Mouse (Mus musculus) neural tube, embryonic 12.5 days (tissue): Measurements from ENCODE around the gene Bcl2l12. TPM values are rescaled to one million over a fixed set of nuclear protein-coding genes. Genes with fewer than 3 reads are reported as not detected.

ENCODE experiments used
- ATAC-seq: fragments of 200-750 bp; cut with Nextera tagmentation; 2 replicates; pipeline ENCODE4 v1.8.0; 2017; ENCODE audit warnings: low read depth, mild to moderate bottlenecking, moderate TSS enrichment, moderate library complexity; ENCODE audit not compliant: low FRiP score
- H3K27ac ChIP-seq: fragments of 300-500 bp; sonication (generic); 2 replicates; pipeline ENCODE4 v1.5.1; 2016
- H3K27me3 ChIP-seq: fragments of 300-500 bp; sonication (generic); replicated peaks from 2 replicates; pipeline ENCODE4 v1.6.1; 2016; ENCODE audit warnings: mild to moderate bottlenecking
- H3K36me3 ChIP-seq: fragments of 300-500 bp; sonication (generic); 2 replicates; pipeline ENCODE4 v1.6.1; 2016; ENCODE audit warnings: mild to moderate bottlenecking
- H3K4me1 ChIP-seq: fragments of 300-500 bp; sonication (generic); 2 replicates; pipeline ENCODE4 v1.6.1; 2016
- H3K4me2 ChIP-seq: fragments of 300-500 bp; sonication (generic); replicated peaks from 2 replicates; pipeline ENCODE4 v1.6.1; 2016; ENCODE audit warnings: mild to moderate bottlenecking
- H3K4me3 ChIP-seq: fragments of 300-500 bp; sonication (generic); 2 replicates; pipeline ENCODE4 v1.5.1; 2016
- H3K9ac ChIP-seq: fragments of 300-500 bp; sonication (generic); 2 replicates; pipeline ENCODE4 v1.6.1; 2016; ENCODE audit warnings: mild to moderate bottlenecking
- H3K9me3 ChIP-seq: fragments of 300-500 bp; sonication (generic); 2 replicates; pipeline ENCODE4 v1.6.1; 2016; ENCODE audit warnings: mild to moderate bottlenecking
- WGBS: fragments of 180-500 bp; shearing (Covaris S2); methylation state at CpG from one replicate; pipeline ENCODE4 v1.1.7; 2016; 5-methylcytosine and 5-hydroxymethylcytosine counted together
- microRNA-seq: library from miRNA; unstranded; fragments of <30 nt; microRNA quantifications from one replicate; pipeline ENCODE4, GENCODE M21; 2017
- polyA plus RNA-seq: library from polyadenylated mRNA; unstranded; fragments of >200 nt; fragmentation: Nextera tagmentation; extraction: Ambion mirVana; gene quantifications from 2 replicates; pipeline ENCODE4 v1.2.1, GENCODE M21; 2016

The Bcl2l12 gene
- polyA plus RNA-seq, 1 experiment from 2014 or later = 42.9 TPM

GRCm38 (mm10) chr7:44952611-44953306, 45.8 kb downstream of the Bcl2l12 start:
- Histone ChIP-seq H3K4me2 (peak overlapping the region; percentile 77), H3K27ac (no peak overlapping the region)

GRCm38 (mm10) chr7:44951960-44952359, 46.6 kb downstream of the Bcl2l12 start:
- Histone ChIP-seq H3K9me3 (no peaks in the 10 kb centered on the region), H3K4me3 (peak overlapping the region; percentile 44), H3K4me1 (peaks cover 12% of the 10 kb centered on the region), H3K36me3 (no peaks in the 10 kb centered on the region), H3K27me3 (peaks cover 39% of the 10 kb centered on the region), H3K9ac (peak overlapping the region; percentile 65), H3K4me2 (peak overlapping the region; percentile 77), H3K27ac (no peak overlapping the region)
- peak; percentile 38 for ATAC-seq
- WGBS = under 1% methylated on average over 10 of the region's 10 CpGs

More at GRCm38 (mm10) chr7:44952611-44953306, 45.8 kb downstream of the Bcl2l12 start:
- no peaks in the 10 kb centered on the region for H3K36me3 ChIP-seq
- H3K4me3 ChIP-seq = peak overlapping the region; percentile 44
- peaks cover 12% of the 10 kb centered on the region for H3K4me1 ChIP-seq
- peak overlapping the region; percentile 65 for H3K9ac ChIP-seq
- H3K27me3 ChIP-seq = peaks cover 39% of the 10 kb centered on the region
- ATAC-seq = peak; percentile 85
- 7% methylated on average over 24 of the region's 24 CpGs for WGBS
- H3K9me3 ChIP-seq = no peaks in the 10 kb centered on the region

GRCm38 (mm10) chr7:44949922-44950321, 48.6 kb downstream of the Bcl2l12 start:
- no peak overlapping the region for H3K9ac ChIP-seq
- no peak for ATAC-seq
- H3K9me3 ChIP-seq = no peaks in the 10 kb centered on the region
- no peaks in the 10 kb centered on the region for H3K36me3 ChIP-seq
- 75% methylated on average over 6 of the region's 6 CpGs for WGBS
- H3K4me2 ChIP-seq = no peak overlapping the region
- H3K27ac ChIP-seq = no peak overlapping the region
- H3K27me3 ChIP-seq = peaks cover 39% of the 10 kb centered on the region
- H3K4me1 ChIP-seq = peaks cover 12% of the 10 kb centered on the region
- no peak overlapping the region for H3K4me3 ChIP-seq

GRCm38 (mm10) chr7:44942904-44943303, 55.6 kb downstream of the Bcl2l12 start, which contains the start of gene Tsks:
Gene Tsks (plus strand): TSS chr7:44943204.
- Histone ChIP-seq H3K27me3 (no peaks in the 10 kb centered on the region), H3K27ac (no peak within 1 kb of the TSS), H3K4me1 (no peaks in the 10 kb centered on the region), H3K9ac (no peak within 1 kb of the TSS), H3K9me3 (no peaks in the 10 kb centered on the region), H3K4me2 (no peak within 1 kb of the TSS), H3K4me3 (no peak within 1 kb of the TSS), H3K36me3 (no peaks in the 10 kb centered on the region)
- no peak for ATAC-seq
- 82% methylated on average over 7 of the region's 7 CpGs for WGBS

Small RNAs within 50 kb of the gene (microRNA-seq; reads per million reads assigned to microRNA genes)
- not detected for gene Mir7054

Other genes with a start within 250 kb of the Bcl2l12 start
- 1.5 and 2.0 TPM in 2 replicates for gene Zfp473, start 247.7 kb downstream of the Bcl2l12 start, polyA plus RNA-seq
- 71.3 and 74.7 TPM in 2 replicates for gene Nup62, start 182.6 kb downstream of the Bcl2l12 start, polyA plus RNA-seq
- 1.5 and 1.6 TPM in 2 replicates for gene Il4i1, start 182.3 kb downstream of the Bcl2l12 start, polyA plus RNA-seq
- 4.8 and 5.1 TPM in 2 replicates for gene Atf5, start 182.1 kb downstream of the Bcl2l12 start, polyA plus RNA-seq
- gene Akt1s1, start 149.7 kb downstream of the Bcl2l12 start, polyA plus RNA-seq = 108 and 116 TPM in 2 replicates
- gene Tbc1d17, start 149.6 kb downstream of the Bcl2l12 start, polyA plus RNA-seq = 95.4 and 101 TPM in 2 replicates
- gene Pnkp, start 141.6 kb downstream of the Bcl2l12 start, polyA plus RNA-seq = 32.3 and 39.3 TPM in 2 replicates
- 630 and 637 TPM in 2 replicates for gene Ptov1, start 128.9 kb downstream of the Bcl2l12 start, polyA plus RNA-seq
- gene Med25, start 106.0 kb downstream of the Bcl2l12 start, polyA plus RNA-seq = 156 and 158 TPM in 2 replicates
- gene Fuz, start 102.6 kb downstream of the Bcl2l12 start, polyA plus RNA-seq = 17.7 and 19.1 TPM in 2 replicates
- gene Ap2a1, start 69.2 kb downstream of the Bcl2l12 start, polyA plus RNA-seq = 97.9 and 100 TPM in 2 replicates
- gene Tsks, start 55.5 kb downstream of the Bcl2l12 start, polyA plus RNA-seq = 0.14 TPM in 1 of 2 replicates, not detected in the other
- gene Cpt1c, start 23.9 kb downstream of the Bcl2l12 start, polyA plus RNA-seq = 39.7 and 44.1 TPM in 2 replicates
- 595 and 646 TPM in 2 replicates for gene Prmt1, start 12.1 kb downstream of the Bcl2l12 start, polyA plus RNA-seq
- 71.0 and 73.4 TPM in 2 replicates for gene Irf3, start 1.1 kb downstream of the Bcl2l12 start, polyA plus RNA-seq
- 47.2 and 47.3 TPM in 2 replicates for gene Scaf1, start 17.7 kb upstream of the Bcl2l12 start, polyA plus RNA-seq
- gene Rras, start 19.2 kb upstream of the Bcl2l12 start, polyA plus RNA-seq = 16.8 and 18.4 TPM in 2 replicates
- gene Prr12, start 54.2 kb upstream of the Bcl2l12 start, polyA plus RNA-seq = 11.8 and 14.0 TPM in 2 replicates
- gene Nosip, start 63.7 kb upstream of the Bcl2l12 start, polyA plus RNA-seq = 56.5 and 63.0 TPM in 2 replicates
- 15.2 and 17.9 TPM in 2 replicates for gene Prrg2, start 64.0 kb upstream of the Bcl2l12 start, polyA plus RNA-seq
- 125 and 139 TPM in 2 replicates for gene Rcn3, start 93.5 kb upstream of the Bcl2l12 start, polyA plus RNA-seq
- 14.1 and 15.7 TPM in 2 replicates for gene Fcgrt, start 105.1 kb upstream of the Bcl2l12 start, polyA plus RNA-seq
- gene Rps11, start 125.7 kb upstream of the Bcl2l12 start, polyA plus RNA-seq = 1,089 and 1,117 TPM in 2 replicates
- gene Rpl13a, start 130.0 kb upstream of the Bcl2l12 start, polyA plus RNA-seq = 974 and 1,017 TPM in 2 replicates
- gene Gm45713, start 137.5 kb upstream of the Bcl2l12 start, polyA plus RNA-seq = not detected in 2 replicates
- gene Flt3l, start 137.7 kb upstream of the Bcl2l12 start, polyA plus RNA-seq = 1.0 and 1.3 TPM in 2 replicates
- gene Pih1d1, start 155.6 kb upstream of the Bcl2l12 start, polyA plus RNA-seq = 90.2 and 94.0 TPM in 2 replicates
- gene Aldh16a1, start 155.9 kb upstream of the Bcl2l12 start, polyA plus RNA-seq = 37.8 and 42.4 TPM in 2 replicates
- 2.0 and 2.6 TPM in 2 replicates for gene Slc17a7, start 165.2 kb upstream of the Bcl2l12 start, polyA plus RNA-seq
- gene Gfy, start 180.9 kb upstream of the Bcl2l12 start, polyA plus RNA-seq = not detected in 2 replicates
- not detected in 2 replicates for gene Pth2, start 182.3 kb upstream of the Bcl2l12 start, polyA plus RNA-seq
- gene Ccdc155, start 206.2 kb upstream of the Bcl2l12 start, polyA plus RNA-seq = 0.42 and 0.74 TPM in 2 replicates
- gene Dkkl1, start 213.4 kb upstream of the Bcl2l12 start, polyA plus RNA-seq = 7.5 and 7.6 TPM in 2 replicates
- gene Tead2, start 217.0 kb upstream of the Bcl2l12 start, polyA plus RNA-seq = 173 and 178 TPM in 2 replicates
- gene Cd37, start 240.4 kb upstream of the Bcl2l12 start, polyA plus RNA-seq = 1.1 and 1.2 TPM in 2 replicates
- gene Slc6a16, start 242.4 kb upstream of the Bcl2l12 start, polyA plus RNA-seq = 0.20 TPM in 1 of 2 replicates, not detected in the other